Mouse (Mus musculus) adrenal gland, adult 2 months (tissue): Measurements from ENCODE around the gene Gtf3c1. TPM values are rescaled to one million over a fixed set of nuclear protein-coding genes. Genes with fewer than 3 reads are reported as not detected.
A peak's percentile ranks its signal among the peaks of the same experiment; 100 is the strongest.

ENCODE experiments used
- DNase-seq: peaks from one replicate; pipeline ENCODE4 v3.0.0; 2021
- polyA plus RNA-seq: library from polyadenylated mRNA; depleted of rRNA; stranded (reverse); fragments of >200 nt; gene quantifications from 2 replicates; pipeline ENCODE4 v1.2.3, GENCODE M21; 2012
- total RNA-seq, 2 experiments: library from RNA; stranded (reverse); gene quantifications; 2 replicates each; pipeline ENCODE4 v1.2.3; 2021

Gtf3c1 gene
- total and polyA plus RNA-seq, 3 experiments: 61.4 to 79.4 (median 65.6) TPM

- DNase-seq: no peak
These were observed 394 bp downstream of the Gtf3c1 start for GRCm38 (mm10) chr7:125707186-125707585.

DNA sequence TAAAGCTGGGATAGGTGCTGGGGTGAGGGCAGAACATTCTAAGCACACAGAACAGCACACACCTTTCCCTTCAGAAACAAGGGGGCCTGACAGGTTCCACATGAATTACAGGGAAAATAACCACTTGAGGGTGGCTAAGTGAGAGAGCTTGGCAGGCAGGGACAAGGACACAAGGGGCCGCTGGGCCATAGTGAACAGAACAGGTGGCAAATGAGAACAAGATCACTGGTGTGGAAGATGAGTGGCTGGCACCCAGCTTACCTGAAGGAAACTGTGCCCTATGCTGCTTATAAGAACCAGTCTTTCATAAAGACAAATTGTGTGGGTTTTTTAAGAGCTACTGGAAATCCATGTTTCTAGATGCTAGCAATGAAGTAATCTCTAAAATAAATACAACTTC lies 4.8 kb downstream of the Gtf3c1 start:
- DNase-seq: no peak

DNA sequence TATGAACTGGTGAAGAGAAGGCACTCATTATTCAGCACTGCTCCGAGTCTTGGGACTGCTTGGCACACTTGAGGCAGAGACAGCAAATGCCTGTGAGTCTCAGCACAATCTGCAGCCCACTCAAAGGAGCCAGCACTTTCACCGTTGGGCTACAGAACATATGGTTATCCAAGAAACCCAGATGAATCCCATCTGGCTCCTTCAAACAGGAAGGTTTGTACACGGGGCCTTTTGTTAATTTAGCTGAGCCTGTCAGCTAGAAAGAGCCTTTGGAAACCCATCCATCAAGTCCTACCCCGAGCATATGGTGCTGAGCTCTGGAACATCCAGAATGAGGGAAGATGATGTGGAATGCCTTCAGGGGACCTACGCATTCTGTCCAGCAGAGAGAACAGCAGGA lies 13.5 kb downstream of the Gtf3c1 start:
- no peak for DNase-seq

DNA sequence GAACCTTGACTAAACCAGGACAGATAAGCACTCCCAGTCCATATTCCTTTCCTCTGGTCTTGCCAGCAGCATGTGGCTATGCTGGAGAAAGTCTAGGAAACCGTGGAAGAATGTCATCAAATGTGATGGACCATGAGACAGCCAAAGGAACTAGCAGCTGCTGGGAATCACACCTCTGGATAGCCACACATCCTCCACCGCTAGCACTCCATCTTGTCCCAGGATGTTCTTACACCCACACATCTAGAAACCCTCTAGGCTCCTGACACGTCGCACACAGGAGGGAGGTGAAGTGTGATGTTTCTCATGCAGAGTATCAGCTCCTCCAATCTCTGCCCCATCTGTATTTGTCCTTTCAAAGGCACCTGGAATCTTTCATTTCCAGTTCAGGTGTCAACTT lies 17.1 kb downstream of the Gtf3c1 start:
- DNase-seq: no peak

- peak; percentile 29 for DNase-seq
These were observed 27.6 kb downstream of the Gtf3c1 start for GRCm38 (mm10) chr7:125679936-125680335.

GRCm38 (mm10) chr7:125678756-125679155 lies 28.8 kb downstream of the Gtf3c1 start:
- no peak for DNase-seq

- peak; percentile 34 for DNase-seq
These were observed 32.7 kb downstream of the Gtf3c1 start for GRCm38 (mm10) chr7:125674916-125675315.

DNA sequence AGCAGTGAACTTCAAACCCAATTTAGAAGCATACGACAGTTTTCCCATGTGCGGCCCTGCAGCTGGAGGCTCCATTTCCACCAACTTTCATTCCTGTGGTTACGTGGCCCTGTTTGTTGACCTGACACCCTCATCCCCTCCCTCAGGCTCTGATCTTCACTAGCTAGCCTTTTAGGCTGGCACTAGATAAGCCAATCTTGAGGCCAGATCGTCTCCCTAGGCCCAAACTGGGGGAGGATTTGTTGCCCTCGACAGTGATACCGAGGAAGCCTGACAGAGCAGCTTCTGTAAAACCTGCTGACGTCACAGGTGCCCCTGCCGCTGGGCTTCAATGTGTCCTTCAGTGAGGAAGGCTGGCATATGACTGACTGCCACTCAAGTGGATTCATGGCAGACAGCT lies 36.2 kb downstream of the Gtf3c1 start:
- no peak for DNase-seq

- no peak for DNase-seq
These were observed 36.7 kb downstream of the Gtf3c1 start for GRCm38 (mm10) chr7:125670865-125671264.

- DNase-seq: no peak
These were observed 43.9 kb downstream of the Gtf3c1 start for GRCm38 (mm10) chr7:125663654-125664053.

- no peak for DNase-seq
These were observed 50.1 kb downstream of the Gtf3c1 start for GRCm38 (mm10) chr7:125657511-125657910.

- DNase-seq: no peak
These were observed 58.6 kb downstream of the Gtf3c1 start for GRCm38 (mm10) chr7:125649013-125649412.

DNA sequence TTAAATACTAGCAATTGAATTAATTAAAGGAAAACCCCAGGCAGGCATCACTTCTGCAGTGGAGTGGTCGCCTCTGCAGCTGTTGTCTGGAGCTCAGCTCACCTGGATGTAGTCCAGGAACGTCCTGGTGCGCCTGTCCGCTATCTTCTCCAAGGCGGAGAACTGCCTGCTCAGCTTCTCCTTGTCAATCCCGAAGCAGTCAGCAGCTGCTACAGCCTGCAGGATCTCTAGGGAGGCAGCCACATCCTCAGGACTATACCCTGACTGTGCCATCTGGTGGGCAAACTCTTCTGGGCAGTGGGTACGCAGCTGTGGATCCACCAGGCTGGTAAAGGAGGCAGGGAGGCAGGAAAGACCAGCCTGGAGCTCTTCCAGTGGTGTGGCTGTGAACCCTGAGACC lies 62.2 kb downstream of the Gtf3c1 start:
- DNase-seq: no peak

- no peak for DNase-seq
These were observed 63.7 kb downstream of the Gtf3c1 start for GRCm38 (mm10) chr7:125643880-125644279.

GRCm38 (mm10) chr7:125638870-125639386 lies 68.7 kb downstream of the Gtf3c1 start:
- peak; percentile 64 for DNase-seq

DNA sequence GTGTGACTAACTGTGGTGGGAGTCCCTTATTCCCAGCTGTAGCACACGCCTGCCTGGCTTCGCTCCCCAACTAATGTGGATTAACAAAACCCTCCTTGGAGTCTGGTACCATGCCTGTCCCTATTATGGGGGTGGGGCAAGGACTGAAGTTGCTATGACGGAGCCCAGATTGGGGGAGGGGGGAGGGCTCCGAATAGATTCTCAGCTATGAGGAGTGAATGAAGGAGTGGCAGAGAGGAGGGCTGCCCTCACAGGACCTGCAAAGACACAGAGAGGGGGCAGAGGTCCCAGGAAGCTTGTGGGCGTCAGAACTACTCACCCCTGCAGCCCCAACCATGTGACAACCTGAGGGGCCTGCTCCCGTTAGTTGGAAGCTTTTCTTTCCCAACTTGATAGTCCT lies 69.2 kb downstream of the Gtf3c1 start:
- DNase-seq: no peak

- DNase-seq: no peak
These were observed 70.1 kb downstream of the Gtf3c1 start for GRCm38 (mm10) chr7:125637220-125638140.

DNA sequence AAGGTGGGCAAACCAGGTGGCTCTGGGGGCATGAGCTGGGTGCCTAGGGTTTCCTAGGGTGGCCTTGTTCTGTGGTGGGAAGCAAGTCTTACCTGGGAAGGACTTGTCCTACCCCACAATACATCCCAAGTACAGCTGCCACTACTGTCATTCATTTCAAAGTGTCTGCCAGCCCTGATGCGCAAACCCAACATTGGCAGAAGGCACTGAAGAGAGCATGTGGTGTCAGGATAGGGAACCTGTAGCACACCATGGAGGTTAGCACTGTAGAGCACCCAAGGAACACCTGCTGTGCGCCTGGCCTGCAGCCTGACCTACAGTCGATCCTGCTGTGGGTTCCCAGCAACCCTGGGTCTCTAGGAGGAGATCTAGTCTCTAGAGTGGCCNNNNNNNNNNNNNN lies 76.6 kb downstream of the Gtf3c1 start:
- DNase-seq: no peak

DNA sequence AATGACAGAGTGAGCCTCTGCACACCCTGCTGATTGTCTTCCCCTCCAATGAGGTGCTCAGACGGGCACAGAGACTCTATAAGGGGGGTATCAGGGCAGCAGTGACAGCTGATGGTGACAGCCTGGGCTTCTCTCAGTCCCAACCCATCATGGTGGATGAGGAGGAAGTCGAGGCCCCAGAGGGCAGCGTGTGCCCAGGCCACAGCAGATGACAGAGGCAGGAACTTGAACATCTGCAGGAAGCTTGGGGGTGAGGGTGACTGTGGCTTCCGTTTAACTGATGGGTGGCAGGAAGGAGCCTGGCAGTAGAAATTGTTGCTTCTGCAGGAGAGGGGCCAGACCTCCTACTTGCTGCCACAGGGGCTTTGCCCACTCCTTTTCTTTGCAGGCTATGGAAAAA lies 77.3 kb downstream of the Gtf3c1 start:
- no peak for DNase-seq

- DNase-seq: no peak
These were observed 81.8 kb downstream of the Gtf3c1 start for GRCm38 (mm10) chr7:125625829-125626228.

DNA sequence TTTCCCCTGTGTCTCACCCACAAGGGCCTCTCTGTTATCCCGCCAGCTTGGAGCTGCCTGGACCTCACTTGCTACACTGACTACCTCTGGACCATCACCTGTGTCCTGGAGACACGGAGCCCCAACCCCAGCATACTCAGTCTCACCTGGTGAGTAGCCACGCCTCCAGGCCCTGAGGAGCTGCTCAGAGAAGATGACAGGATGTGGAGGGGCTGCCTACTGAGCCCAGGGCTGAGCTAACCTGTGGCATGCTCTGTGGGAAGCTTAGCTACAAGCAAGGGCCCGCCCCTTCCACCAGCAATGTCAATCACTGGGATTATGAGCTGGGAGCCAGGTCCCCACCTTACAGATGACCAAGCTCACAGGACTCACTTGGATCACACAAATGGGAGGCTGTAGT lies 82.4 kb downstream of the Gtf3c1 start:
- no peak for DNase-seq

- DNase-seq: no peak
These were observed 84.6 kb downstream of the Gtf3c1 start for GRCm38 (mm10) chr7:125622741-125623685.

DNA sequence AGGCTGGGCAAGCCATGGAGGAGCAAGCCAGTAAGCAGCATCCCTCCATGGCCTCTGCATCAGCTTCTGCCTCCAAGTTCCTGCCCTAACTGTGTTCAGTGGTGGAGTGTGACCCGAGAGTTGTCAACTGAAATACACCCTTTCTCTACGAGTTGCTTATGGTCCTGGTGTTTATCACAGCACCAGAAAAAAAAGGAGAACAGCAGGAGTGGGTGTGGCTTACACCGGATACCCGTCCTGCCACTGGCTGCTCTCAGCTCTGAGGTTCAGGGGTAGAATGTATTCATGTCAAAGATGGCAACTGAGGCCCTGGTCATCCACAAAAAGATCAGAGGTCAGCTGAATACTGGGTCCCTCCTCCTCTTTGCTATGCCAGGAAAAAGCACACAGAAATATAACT lies 87.5 kb downstream of the Gtf3c1 start:
- no peak for DNase-seq
